Mouse (Mus musculus) stomach, postnatal 0 days (tissue): ENCODE results near the gene Dcun1d5.

Experiments
- CTCF ChIP-seq: IDR thresholded peaks from 2 replicates; pipeline ENCODE4 v1.5.1; 2016; ENCODE audit warnings: antibody characterized with exemption, low read depth, mild to moderate bottlenecking, moderate library complexity
- EP300 ChIP-seq: optimal IDR thresholded peaks from 2 replicates; pipeline ENCODE3; 2016; ENCODE audit warnings: antibody characterized with exemption

DNA sequence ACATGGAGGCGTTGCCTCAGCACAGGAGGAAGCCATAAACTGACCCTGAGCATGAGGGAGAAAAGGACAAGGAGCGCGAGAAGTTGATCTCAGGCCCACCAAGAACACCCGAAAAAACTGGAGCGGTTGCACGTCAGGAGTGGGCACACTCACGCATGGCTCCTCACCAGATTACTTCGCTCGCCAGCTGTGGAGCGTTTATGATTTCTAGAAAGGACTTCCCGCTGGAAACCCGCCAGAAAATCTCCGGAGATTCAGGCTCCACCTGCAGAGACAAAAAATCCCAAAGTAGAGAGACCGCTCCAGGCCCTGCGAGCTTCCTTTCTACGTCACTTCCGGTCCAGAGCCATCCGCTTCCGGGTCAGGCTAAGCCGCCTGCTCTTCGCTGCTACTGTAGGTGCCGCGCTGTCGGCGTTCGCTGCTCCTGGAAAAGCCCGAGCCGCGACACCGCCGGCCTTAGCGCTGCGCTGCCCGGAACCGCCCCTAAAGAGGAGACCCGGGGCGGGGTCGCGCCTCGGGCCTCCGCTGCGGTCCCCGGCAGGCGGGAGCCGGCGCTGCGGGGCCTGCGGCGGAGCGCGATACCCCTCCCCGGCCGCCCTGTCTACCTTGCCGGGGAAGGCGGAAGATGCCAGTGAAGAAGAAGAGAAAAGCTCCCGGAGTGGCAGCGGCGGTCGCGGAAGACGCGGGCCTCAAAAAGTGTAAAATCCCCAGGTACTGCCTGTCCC lies at the start of gene Dcun1d5, which contains the start of gene Dync2h1:
- TF ChIP-seq CTCF (no peak; the same call in 1 of the 2 replicates), EP300 (no peak)
